Mouse (Mus musculus): ENCODE measurements around the gene Htt.

- TF ChIP-seq CTCF (IDR thresholded peaks at IDR 0.05; ENCODE audit: low read depth) = no peak
- TF ChIP-seq EP300 (IDR thresholded peaks at IDR 0.05; ENCODE audit: low read depth) = no peak
These were observed 181.9 kb downstream of the Htt start for GRCm38 (mm10) chr5:34943428-34943827.

Data from heart, postnatal 0 days (tissue).